Mouse (Mus musculus) brain, embryonic 14.5 days (tissue): ENCODE results near the gene Senp3.

Source experiments
- CTCF ChIP-seq: fragments of 200-500 bp; IDR thresholded peaks from 2 replicates; pipeline ENCODE4 v1.5.1; 2012; ENCODE audit warnings: inconsistent platforms, mild to moderate bottlenecking, moderate library complexity, borderline replicate concordance; ENCODE audit not compliant: insufficient read depth, insufficient read length; ENCODE audit errors: extremely low read depth
- POLR2A ChIP-seq: fragments of 200-500 bp; IDR thresholded peaks from 2 replicates; pipeline ENCODE4 v1.6.1; 2012; ENCODE audit warnings: mild to moderate bottlenecking, inconsistent platforms, borderline replicate concordance; ENCODE audit not compliant: poor library complexity, insufficient read depth, insufficient read length, severe bottlenecking; ENCODE audit errors: extremely low read depth

GRCm38 (mm10) chr11:69695361-69696181 lies 13.7 kb upstream of the Senp3 start, which contains the start of the genes Tnfsf12 and Tnfsfm13:
- TF ChIP-seq POLR2A (no peak), CTCF (peak; percentile 9; the same call in 1 of the 2 replicates)
